Mouse (Mus musculus) CD4-positive helper T cell, adult 2 months (primary cell): ENCODE data around the gene Serpinh1.
A peak's percentile ranks its signal among the peaks of the same experiment; 100 is the strongest.

Experiments
- DNase-seq: peaks from one replicate; pipeline ENCODE4 v3.0.0-alpha.2; 2012; ENCODE audit warnings: low read depth, missing footprints, low spot score

Gene Serpinh1

DNA sequence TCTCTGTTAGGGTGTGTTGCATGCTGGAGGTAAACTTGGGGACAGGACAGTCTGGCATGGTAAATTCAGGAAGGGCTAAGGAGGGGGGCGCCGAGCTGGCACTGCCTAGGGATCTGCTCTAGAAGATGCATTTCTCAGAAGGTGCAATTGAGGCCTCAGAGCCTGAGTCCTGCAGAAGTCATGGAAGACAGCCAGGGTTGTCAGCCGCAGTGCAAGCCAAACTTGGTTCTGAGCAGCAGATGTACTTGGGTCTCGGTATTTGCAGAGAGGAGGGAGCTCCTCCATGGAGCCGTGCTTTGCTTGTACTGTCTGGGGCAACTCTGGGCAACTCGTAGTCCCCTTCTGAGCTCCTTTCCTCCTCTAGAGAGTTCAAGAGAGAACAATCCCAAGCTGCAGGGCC, 26.9 kb downstream of the Serpinh1 start:
- no peak for DNase-seq

DNA sequence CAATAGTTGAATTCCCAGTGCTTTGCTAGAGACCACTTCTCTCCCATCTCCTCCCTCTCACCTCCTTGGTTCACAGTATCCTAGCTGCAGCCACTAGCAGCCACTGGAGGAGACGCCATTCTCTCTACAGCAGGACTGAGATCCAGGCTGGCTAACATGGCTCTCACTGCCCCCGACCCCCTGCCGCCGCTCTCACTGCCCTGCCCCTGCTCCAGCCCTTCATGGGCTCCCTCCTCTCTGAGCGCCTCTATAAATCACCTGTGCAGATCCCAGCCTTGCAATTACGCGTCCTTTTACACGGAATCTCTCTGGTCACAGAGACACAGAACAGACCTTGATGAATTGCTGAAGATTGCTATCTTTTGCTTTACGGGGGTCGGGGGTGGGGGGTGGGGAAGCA, 28.2 kb downstream of the Serpinh1 start:
- no peak for DNase-seq

DNA sequence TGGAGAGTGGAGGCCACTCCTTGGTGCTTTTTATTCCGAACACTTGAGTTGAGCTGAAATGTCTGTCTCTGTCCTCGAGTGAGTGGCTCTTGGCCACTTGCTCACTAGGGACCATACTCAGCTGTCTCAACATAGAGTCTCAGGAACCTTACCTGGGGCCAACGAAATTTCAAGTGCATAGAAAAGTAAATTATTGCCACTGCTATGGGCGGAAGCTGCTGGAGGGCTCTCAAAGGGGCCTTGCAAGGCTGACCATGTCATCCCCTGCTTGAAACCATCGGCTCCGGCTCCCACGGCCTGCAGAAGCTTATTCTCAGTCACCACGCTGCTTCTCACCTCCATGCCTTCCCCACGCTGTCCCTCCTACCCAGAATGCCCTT, 29.7 kb downstream of the Serpinh1 start:
- DNase-seq, result no peak

DNA sequence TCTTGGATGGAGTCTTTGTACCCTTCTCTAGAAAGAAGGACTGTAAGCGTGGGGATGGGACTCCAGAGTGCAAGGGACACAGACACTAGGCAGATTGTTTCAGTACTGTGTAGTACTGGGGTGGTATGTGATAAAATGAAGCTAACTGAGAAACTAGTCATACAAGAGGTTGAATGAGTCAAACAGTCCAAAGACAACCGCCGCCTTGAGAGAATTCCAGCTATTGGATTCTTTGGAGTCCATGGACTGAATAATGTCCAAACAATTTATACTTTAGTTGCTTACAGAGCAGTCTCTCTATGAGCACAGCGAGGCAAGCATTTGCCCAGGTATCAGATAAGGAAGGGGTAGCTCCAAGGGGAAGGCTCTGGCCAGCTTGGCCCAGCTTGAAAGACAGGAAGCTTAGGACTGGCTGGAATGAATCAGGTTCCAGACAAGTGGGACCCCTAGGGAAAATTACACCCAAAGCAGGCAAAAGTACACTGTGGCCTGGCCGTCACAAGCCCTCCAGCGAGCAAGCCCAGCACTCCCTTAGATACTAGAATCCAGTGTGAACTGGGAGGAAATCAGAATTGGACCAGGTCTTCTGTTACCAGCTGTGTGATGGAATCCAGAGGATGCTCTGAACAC, 30.2 kb downstream of the Serpinh1 start:
- no peak for DNase-seq

DNA sequence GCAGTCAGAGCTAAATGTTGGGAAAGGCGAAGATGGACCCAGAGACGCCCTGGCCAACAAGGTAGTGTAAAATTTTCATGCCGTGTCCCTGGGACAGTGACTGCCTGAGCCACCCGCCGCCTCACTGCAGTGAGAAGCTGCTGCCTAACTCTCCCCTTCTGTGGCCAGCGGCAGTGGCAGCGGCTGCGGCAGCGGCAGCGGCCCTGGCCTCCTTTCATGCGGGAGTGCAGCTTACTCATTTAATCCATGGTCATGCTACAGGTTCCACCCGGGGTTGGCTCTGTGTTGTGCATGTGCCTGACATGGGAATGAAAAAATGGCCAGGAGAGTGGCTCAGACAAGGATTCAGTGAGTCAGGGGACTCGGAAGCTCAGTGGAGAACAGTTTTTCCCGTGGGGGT, 32.5 kb downstream of the Serpinh1 start:
- DNase-seq, result no peak

DNA sequence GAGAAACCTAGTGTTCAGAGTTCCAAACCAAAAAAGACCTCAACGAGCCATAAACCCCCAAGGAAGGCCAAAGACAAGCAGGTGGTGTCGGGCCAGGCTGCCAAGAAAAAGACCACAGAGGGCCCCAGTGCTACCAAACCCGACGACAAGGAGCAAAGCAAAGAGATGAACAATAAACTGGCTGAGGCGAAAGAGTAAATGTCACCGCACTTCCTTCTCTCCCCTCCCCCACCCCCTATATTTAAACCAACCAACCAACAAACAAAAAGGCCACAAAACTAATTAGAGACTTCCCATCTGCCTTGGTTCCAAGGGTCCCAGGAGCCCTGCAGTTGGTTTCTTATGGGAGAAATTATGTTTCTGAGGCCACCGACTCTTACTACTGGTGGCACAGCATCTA, 35.6 kb downstream of the Serpinh1 start:
- DNase-seq, result no peak

DNA sequence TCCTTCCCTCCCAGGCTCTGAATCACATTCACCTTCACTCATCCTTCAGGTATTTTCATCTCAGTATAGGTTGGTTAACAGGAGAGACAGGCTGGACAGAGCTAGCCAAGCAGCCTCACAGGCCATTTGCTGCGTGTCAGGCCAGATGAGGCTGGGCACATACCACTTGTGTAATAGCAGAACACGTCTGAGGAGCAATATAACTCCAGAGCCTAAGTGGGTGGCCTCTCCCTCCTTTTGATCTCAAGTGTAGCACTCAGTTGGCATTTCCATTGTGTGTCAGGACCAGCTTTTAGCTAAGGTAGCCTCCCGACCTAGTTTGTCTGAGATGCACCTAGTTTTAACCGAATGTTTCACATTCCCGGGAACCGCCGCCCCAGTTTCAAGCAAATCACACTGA, 36.8 kb downstream of the Serpinh1 start:
- no peak for DNase-seq

DNA sequence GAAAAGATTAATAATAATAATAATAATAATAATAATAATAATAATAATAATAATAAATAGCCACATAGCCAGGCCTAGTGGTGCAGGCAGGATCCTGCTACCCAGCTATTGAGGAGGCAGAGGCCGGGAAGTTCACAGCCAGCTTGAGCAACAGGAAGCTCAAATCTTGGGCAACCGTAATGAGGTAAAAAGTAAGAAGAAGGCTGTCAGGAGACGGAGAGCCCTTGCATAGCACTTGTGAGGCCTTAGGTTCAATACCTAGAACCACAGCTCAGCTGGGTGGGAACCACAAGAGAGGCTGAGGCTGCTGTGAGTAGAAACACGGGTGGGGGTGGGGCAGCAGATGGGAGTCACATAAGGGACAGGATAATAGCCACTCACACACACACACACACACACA, 38.5 kb downstream of the Serpinh1 start:
- peak; percentile 26 for DNase-seq

DNA sequence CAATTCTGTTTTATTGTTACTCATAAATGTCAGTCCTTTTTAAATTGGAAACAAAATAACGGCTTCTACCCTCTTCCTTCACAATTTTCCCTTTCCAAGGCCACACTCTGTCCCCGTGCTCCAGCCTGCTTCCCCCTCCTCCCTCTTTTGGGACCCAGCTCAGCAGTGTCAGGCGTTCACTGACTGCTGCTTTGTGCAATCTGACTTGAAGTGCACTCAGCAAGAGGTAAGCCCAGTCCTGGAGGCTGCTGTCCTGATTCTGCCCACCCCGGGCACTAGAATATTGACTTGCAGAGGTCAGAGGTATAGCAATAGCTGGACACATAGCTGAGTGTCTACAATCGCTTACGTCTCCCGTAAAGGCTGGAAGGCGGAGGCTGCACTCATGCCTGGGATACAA, 39.8 kb downstream of the Serpinh1 start:
- no peak for DNase-seq

DNA sequence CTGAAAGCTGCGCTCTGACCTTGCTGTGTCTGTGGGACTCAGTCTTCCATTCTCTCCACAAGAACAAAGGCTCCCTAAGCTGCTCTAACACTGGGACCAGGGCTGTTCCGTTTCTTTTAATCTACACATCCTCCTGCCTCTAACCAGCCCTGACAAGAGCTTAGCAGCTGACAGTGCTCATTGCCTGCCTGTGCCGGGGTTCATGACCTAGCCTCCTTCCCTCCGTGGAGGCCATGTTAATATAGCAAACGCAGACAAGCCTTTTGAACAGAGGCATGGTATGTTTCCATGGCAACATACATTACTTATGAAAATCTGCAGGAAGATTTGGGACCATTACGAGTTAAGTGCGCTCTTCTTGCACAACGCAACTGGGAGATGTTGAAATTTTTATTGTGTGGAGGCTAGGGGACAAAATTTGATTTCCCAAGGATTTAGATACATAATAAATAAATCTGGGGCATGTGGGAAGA, 40.3 kb downstream of the Serpinh1 start:
- DNase-seq, result no peak

DNA sequence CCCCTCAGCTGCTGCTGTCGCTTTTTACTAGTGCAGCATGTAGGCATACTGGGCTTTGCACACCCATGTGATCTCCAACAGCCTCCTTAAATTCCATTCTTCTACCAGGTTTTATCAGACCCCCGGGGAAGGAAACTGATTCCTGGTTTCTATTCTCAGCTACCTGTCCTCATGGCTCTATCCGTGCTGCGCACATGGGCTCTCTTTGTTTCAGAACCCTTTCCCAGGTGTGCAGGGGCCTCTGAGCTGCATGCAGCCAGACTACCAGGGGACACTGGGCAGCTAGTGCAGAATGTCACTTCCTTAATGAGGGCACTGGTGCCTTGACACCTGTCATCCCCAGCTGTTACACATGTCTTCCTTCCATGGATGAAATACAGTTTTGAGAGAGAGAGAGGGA, 41.0 kb downstream of the Serpinh1 start:
- no peak for DNase-seq

DNA sequence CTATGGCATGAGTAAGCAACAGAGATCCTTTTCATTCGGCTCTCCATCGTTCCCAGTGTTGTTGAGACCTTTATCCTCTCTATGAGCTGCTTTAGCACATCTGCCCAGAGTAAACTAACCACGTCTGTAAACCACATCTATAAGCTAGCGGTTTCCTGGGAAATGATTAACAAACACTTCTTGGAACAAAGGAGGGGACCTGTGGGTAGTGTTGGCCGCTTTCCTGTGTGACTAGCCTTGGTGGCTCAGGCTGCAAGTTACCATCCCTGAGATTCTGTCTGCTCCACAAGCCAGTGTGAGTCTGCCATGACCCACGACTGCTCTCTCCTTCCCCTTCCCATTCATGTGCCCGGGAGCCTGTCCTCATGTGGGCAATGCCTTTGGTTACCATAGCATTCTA, 41.6 kb downstream of the Serpinh1 start:
- DNase-seq, result peak; percentile 59

DNA sequence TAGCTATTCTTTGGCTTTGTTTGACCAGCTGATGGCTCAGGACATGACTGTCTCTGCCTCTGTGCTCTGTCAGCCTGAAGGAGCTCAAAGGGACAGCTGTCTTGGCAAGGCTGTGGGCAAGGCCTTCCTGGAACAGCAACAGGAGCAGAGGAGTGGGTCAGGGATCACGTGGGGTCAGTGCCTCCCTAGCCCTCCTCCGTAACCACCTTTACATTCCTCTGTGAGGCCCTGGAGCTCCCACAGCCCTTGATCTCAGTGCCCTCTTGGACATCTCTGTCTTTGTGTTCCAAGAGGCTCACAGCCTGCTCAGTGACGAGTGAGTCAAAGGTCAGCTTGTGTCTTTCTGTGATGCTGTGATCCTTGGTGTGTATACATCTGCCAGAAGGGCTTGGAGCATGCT, 46.4 kb downstream of the Serpinh1 start:
- no peak for DNase-seq

DNA sequence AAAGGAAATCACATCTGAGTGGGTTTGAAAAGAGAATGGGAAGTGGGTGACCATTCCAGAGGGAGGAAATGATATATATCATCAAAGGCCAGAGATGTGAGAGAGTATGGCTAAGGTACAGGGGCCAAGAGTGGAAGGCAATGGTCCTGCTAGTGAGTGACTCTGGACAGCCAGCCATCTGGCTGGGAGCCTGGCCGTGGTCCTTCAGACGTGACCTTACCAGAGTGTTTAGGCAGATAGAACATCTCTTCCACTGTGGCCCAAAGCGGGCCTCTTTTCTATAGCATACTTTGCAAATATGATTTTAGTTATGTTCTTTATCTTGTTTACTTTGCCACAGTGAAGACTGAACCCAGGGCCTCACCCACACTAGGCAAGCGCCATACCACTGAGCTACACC, 47.4 kb downstream of the Serpinh1 start:
- no peak for DNase-seq

DNA sequence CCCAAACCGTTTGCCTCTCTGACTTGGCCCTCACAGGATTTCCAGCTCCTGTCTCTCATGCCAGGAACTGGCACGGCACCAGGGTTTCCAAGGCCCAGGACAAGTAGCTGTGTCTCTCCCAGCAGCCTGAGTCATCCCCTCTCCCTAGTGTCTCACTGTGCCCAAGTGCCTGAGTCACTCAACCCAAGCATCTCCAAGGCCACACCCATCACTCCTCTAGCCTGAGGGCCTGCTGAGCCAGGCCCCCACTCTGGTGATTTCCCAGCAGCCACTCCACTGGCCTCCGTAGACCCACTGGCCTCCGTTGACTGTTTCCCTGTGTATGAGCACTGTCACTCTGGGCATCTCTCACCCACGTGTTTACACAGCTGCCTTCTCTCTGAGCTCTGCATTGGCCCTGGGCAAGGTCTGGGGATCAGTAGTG, 48.1 kb downstream of the Serpinh1 start:
- DNase-seq, result no peak

DNA sequence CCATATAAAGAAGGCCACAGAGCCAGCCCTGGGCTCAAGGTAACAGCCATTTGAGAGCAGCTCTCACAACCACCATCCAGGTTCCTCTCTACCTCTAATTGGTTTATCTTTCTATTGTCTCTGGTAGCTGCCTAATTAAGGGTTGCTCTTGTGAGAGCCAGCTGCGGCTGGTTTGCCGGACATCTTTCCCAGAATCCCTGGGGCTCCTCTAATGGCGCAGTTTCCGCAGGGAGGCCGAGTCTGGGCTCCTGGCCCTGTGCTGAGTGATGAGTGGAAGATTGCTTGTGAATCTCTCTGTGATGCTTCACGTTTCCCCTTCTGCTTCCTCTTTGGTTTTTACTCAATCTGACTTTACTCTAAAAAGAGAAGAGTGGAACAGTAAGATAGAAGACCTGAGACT, 49.0 kb downstream of the Serpinh1 start:
- no peak for DNase-seq

DNA sequence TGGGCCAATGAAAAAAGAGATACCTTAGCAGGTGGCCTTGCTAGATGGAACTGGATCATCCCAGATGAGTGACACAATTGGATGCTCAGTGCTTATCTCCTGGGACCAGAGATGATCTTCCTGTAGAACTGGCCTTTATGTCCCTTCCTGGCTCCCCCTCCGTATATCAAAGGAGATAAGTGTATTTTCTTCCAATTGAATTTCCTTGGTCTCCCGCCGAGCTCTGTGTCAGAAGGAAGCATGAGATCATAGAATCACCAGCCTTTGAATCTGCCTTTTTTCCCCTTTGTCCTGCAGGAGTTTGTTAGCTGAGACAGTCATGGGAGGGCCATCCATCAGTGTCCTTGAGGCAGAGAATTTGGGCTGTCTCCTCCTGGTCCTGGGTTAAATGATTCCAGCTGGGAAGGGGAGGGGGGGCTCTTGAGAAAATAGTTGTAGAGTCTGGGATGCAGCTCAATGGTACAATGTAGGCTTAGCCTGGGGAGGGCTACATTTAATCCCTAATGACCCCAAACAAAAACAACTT, 52.3 kb downstream of the Serpinh1 start:
- DNase-seq, result no peak
